Mouse (Mus musculus) heart, postnatal 0 days (tissue): ENCODE data around the gene Tent4a. TPM values are rescaled to one million over a fixed set of nuclear protein-coding genes. Genes with fewer than 3 reads are reported as not detected.

Experiments
- ATAC-seq: fragments of 200-750 bp; cut with Nextera tagmentation; 2 replicates; pipeline ENCODE4 v1.8.0; 2017; ENCODE audit warnings: low read depth, moderate number of reproducible peaks, moderate library complexity; ENCODE audit not compliant: insufficient read depth
- DNase-seq: peaks from one replicate; pipeline ENCODE4 v3.0.0-alpha.2; 2016; ENCODE audit warnings: low spot score
- H3K27ac ChIP-seq: fragments of 300-500 bp; sonication (generic); 2 replicates; pipeline ENCODE4 v1.5.1; 2014; ENCODE audit warnings: low read depth, mild to moderate bottlenecking
- H3K27me3 ChIP-seq: fragments of 300-500 bp; sonication (generic); 2 replicates; pipeline ENCODE4 v1.6.1; 2014; ENCODE audit warnings: low read length, mixed read lengths; ENCODE audit not compliant: control insufficient read depth, insufficient read depth
- H3K36me3 ChIP-seq: fragments of 300-500 bp; sonication (generic); replicated peaks from 2 replicates; pipeline ENCODE4 v1.6.1; 2014; ENCODE audit warnings: low read length, mixed read lengths; ENCODE audit not compliant: control insufficient read depth, insufficient read depth
- H3K4me1 ChIP-seq: fragments of 300-500 bp; sonication (generic); 2 replicates; pipeline ENCODE4 v1.6.1; 2014; ENCODE audit warnings: antibody characterized with exemption; ENCODE audit not compliant: control insufficient read depth, insufficient read depth
- H3K4me2 ChIP-seq: fragments of 300-500 bp; sonication (generic); 2 replicates; pipeline ENCODE4 v1.6.1; 2014; ENCODE audit warnings: low read depth, mild to moderate bottlenecking, low read length, moderate library complexity
- H3K4me3 ChIP-seq: fragments of 300-500 bp; sonication (generic); 2 replicates; pipeline ENCODE4 v1.5.1; 2014; ENCODE audit warnings: low read depth, low read length
- H3K9ac ChIP-seq: fragments of 300-500 bp; sonication (generic); replicated peaks from 2 replicates; pipeline ENCODE4 v1.6.1; 2014; ENCODE audit warnings: low read depth, low read length, mixed read lengths
- H3K9me3 ChIP-seq: fragments of 300-500 bp; sonication (generic); replicated peaks from 2 replicates; pipeline ENCODE4 v1.6.1; 2016; ENCODE audit warnings: low read length; ENCODE audit not compliant: control insufficient read depth
- CTCF ChIP-seq: IDR thresholded peaks from 2 replicates; pipeline ENCODE4 v1.5.1; 2016; ENCODE audit warnings: antibody characterized with exemption, control low read depth, low read depth
- EP300 ChIP-seq: IDR thresholded peaks from 2 replicates; pipeline ENCODE4 v1.6.1; 2016; ENCODE audit warnings: antibody characterized with exemption, low read depth
- WGBS: fragments of 180-500 bp; shearing (Covaris S2); extraction: QIAGEN DNeasy Blood & Tissue Kit; methylation state at CpG from one replicate; pipeline ENCODE4 v1.1.7; 2014; 5-methylcytosine and 5-hydroxymethylcytosine counted together
- polyA plus RNA-seq: library from polyadenylated mRNA; unstranded; fragments of >200 nt; fragmentation: Nextera tagmentation; extraction: Ambion mirVana; gene quantifications from 2 replicates; pipeline ENCODE4 v1.2.1, GENCODE M21; 2015
- total RNA-seq: library from RNA; depleted of rRNA; stranded (reverse); fragments of >200 nt; gene quantifications from 2 replicates; pipeline ENCODE4 v1.2.3, GENCODE M21; 2014; ENCODE audit warnings: low replicate concordance

Tent4a gene
- total and polyA plus RNA-seq, 2 experiments from 2014 or later, result 1.9 to 6.5 TPM

DNA sequence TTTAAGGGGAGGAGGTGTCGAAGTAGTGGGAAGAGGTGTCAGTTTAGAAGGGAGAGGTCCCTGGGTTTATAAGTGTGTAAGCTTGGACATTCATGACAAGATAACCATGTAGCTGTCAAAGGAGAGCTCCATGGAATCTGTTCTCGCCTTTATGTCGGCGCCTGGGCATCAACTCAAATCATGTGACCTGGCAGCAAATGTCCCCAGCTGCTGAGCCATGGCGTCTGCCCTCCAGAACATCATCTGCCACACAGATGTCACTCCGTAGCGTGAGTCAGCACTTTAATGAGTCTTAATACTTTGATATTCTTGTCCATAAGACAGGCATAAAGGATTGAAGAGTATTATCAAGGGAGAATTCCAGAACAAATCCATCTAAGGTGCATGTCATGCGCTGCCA, 51.7 kb downstream of the Tent4a start:
- no peaks in the 10 kb centered on the region for H3K9me3 ChIP-seq
- H3K27ac ChIP-seq, result peak overlapping the region; percentile 85
- peak overlapping the region; percentile 30; the same call in 1 of the 2 replicates for H3K4me3 ChIP-seq
- no peak for TF ChIP-seq EP300
- TF ChIP-seq CTCF, result no peak
- peak overlapping the region; percentile 60 for H3K4me2 ChIP-seq
- H3K9ac ChIP-seq, result no peak overlapping the region
- no peaks in the 10 kb centered on the region for H3K36me3 ChIP-seq
- ATAC-seq (peak; percentile 37), DNase-seq (peak; percentile 53)
- WGBS, result 23% methylated on average over 8 of the region's 8 CpGs
- H3K4me1 ChIP-seq, result peaks cover 22% of the 10 kb centered on the region
- peaks cover 10% of the 10 kb centered on the region; the same call in 1 of the 2 replicates for H3K27me3 ChIP-seq

DNA sequence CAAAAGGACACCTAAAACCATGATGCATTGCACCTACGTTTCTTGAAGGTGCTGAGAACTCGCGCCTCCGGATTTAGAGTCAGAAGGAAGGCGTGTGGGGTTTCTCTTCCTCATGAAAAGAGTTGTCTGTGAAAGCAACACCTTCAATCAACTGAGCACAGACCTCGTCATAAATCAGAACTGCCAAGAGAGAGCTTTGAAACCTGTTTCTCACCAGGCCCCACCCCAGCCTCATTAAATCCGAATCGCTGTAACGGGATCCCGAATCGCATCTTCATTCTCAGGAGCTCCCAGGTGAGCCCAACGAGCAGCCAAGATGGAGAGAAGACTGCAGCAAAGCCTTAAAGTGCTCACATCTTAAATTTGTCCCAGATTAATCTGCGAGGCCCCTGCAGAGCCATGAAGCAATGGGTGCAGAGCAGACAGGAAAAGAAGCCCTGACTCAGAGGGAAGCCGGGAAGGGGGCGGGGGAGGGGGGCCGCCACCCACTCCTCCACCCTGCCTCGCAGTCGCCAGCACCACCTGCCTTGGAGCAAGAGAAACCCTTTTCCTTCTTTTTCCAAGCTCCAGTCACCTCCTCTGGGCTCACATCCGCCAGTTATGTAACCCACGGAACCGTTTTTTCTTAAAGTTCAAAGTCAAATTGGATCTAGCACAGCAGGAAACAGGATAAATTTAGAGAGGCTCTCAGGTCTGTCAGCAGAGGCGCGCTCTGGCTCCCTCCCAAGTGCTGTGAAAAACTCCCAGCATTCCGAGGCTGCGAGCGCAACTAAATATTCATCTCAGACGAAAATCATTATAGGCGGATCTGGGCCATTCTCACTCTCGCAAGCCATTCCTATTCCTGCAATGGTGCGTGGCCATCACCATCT, 52.5 kb downstream of the Tent4a start:
- peaks cover 4% of the 10 kb centered on the region; the same call in 1 of the 2 replicates for H3K27me3 ChIP-seq
- 0 out of 2 replicates have a peak overlapping the region, but pooled peaks have one; percentile 3 for H3K9ac ChIP-seq
- peak; percentile 68 for ATAC-seq

DNA sequence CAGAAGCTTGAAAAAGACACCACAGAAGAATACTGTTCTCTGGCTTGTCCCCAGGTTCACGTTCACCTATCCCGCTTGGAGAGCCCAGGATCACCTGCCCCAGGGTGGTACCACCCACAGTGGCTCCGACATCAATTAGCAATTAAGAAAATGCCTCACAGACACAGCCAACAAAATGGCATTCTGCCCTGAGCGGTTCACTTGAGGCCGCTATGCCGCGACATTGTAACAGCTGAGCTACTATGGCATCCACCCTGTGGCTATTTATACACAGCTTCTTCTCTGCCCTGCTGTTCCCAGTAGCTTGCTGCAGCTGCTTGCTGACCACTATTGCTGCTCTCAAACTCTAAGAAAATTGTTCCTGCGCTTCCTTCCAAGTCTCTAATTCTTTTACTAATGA, 53.4 kb downstream of the Tent4a start:
- no peak overlapping the region for H3K9ac ChIP-seq
- no peaks in the 10 kb centered on the region for H3K9me3 ChIP-seq
- peak overlapping the region; percentile 60 for H3K4me2 ChIP-seq
- TF ChIP-seq CTCF (no peak), EP300 (no peak)
- no peaks in the 10 kb centered on the region for H3K36me3 ChIP-seq
- WGBS, result 12% methylated on average over 8 of the region's 8 CpGs
- H3K4me1 ChIP-seq, result peaks cover 19% of the 10 kb centered on the region
- no peaks in the 10 kb centered on the region for H3K27me3 ChIP-seq
- H3K4me3 ChIP-seq, result no peak overlapping the region
- ATAC-seq (peak; percentile 67), DNase-seq (peak; percentile 66)
- peak overlapping the region; percentile 85 for H3K27ac ChIP-seq

More for the DNA sequence above, 52.5 kb downstream of the Tent4a start:
- no peaks in the 10 kb centered on the region for H3K9me3 ChIP-seq
- peak overlapping the region; percentile 30 for H3K4me3 ChIP-seq
- WGBS, result 3% methylated on average over 30 of the region's 30 CpGs
- peak overlapping the region; percentile 85 for H3K27ac ChIP-seq
- no peak for DNase-seq
- H3K36me3 ChIP-seq, result no peaks in the 10 kb centered on the region
- no peak for TF ChIP-seq CTCF
- no peak for TF ChIP-seq EP300
- peaks cover 19% of the 10 kb centered on the region for H3K4me1 ChIP-seq
- H3K4me2 ChIP-seq, result peak overlapping the region; percentile 60

DNA sequence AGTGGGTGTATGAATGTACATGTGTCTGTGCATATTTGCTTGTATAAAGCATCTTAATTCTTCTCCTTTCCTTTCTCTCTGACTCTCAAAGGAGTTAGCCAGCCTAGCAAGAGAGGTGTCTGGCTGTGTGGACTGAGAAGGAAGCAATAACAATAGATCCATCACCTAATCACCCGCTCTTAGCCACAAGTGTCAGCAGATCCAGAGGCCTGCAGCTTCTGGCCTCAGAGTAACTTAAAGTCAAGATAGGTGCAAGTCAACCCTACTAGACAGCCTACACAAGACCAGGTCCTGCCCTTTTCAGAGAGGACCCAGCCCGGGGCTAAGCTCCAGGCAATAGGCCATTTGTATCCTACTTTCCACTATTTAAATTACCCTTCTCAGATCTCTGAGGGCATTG, 54.5 kb downstream of the Tent4a start:
- TF ChIP-seq EP300, result no peak
- TF ChIP-seq CTCF, result no peak
- Histone ChIP-seq H3K9ac (no peak overlapping the region), H3K9me3 (no peaks in the 10 kb centered on the region), H3K27ac (no peak overlapping the region), H3K4me2 (no peak overlapping the region), H3K27me3 (no peaks in the 10 kb centered on the region), H3K36me3 (no peaks in the 10 kb centered on the region), H3K4me3 (no peak overlapping the region), H3K4me1 (peaks cover 19% of the 10 kb centered on the region)
- DNase-seq, result no peak
- 73% methylated on average over 2 of the region's 2 CpGs for WGBS
- ATAC-seq, result no peak

DNA sequence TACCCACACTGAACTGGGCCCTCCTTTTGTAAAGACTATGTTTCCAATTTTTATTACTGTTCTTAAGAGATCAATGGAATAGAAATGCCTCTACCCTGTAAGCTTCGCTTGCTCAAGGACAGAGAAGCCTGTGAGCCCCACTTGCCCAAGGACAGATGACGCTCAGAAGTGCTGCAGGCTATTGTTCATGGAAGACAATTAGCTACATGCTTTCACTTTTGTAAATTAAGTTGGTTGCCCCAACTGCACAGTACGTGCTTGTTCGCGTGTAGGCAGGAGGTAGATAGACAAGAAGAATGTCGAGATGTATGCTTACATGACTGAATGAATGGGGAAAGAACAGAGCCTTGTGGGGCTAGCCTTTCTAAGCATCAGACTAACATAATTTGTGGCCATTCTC, 55.7 kb downstream of the Tent4a start:
- ATAC-seq (no peak), DNase-seq (no peak)
- Histone ChIP-seq H3K4me1 (peaks cover 19% of the 10 kb centered on the region), H3K9ac (no peak overlapping the region), H3K9me3 (no peaks in the 10 kb centered on the region), H3K4me2 (no peak overlapping the region), H3K27ac (no peak overlapping the region), H3K36me3 (no peaks in the 10 kb centered on the region), H3K27me3 (no peaks in the 10 kb centered on the region), H3K4me3 (no peak overlapping the region)
- WGBS, result 87% methylated on average over 6 of the region's 6 CpGs
- TF ChIP-seq CTCF, result no peak
- no peak for TF ChIP-seq EP300
